In genomic region chr2:79482511-79482910, GRCm38 (mm10) we compare ENCODE assay signal across 8 mouse cellular contexts. TPM values are rescaled to one million over a fixed set of nuclear protein-coding genes. Genes with fewer than 3 reads are reported as not detected.
"Had no signal": no experiment of that assay in that cellular context is flagged by ENCODE, and none has a peak within 500 bp of the region (broad histone marks: within the 10 kb centered on the region; RNA-seq: fewer than 3 reads in every experiment).

No protein-coding gene starts in this region.

- DNase-seq: kidney, postnatal 10 days; kidney, postnatal 4 days; liver, embryonic 13.5 days; liver, postnatal 0 days; lung, postnatal 14 days; thymus, postnatal 4 days had no signal

RNA-seq across cellular contexts. Expression of gene Neurod1, which starts 26.0 kb away (rescaled TPM):
- total RNA-seq: monocyte, adult 5-6 weeks; neutrophil, adult 5-6 weeks had no signal
